Mouse (Mus musculus): ENCODE measurements around the gene Reps1. TPM values are rescaled to one million over a fixed set of nuclear protein-coding genes. Genes with fewer than 3 reads are reported as not detected.

Reps1 gene
- total and polyA plus RNA-seq, 2 experiments from 2014 or later = 13.3 to 64.3 TPM

DNA sequence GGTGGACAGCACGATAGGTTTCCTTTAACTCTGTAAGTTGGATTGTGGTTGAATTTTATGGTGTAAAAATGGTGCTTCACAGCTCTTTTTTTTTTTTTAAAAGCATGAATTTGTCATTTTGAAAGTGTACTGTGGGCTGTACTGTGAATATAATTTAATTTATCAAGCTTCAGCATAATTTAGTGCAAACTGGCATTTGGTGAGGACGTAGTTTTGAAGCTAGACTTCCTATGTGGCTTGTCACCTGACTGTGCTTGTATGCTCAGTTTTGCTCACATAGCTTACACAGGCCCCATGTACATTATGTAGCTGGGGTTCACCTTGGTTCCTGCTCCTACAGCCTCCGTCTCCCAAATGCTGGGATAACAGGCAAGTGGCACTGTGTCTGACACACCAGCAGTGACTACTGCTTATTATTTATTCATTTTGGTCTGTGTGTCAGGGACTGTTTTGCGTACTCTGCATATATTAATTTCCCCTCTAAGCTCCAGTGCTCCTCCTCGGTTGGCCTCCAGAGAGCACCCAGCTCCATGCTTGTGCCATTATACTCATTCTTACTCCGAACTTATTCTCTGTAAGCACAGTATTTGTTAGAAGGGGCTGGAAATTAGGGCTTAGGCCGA, 9.1 kb downstream of the Reps1 start:
- Histone ChIP-seq H3K27me3 (ENCODE audit: insufficient read depth, low read length) (no peaks in the 10 kb centered on the region), H3K4me1 (ENCODE audit: insufficient read depth) (no peaks in the 10 kb centered on the region), H3K9ac (no peak overlapping the region), H3K36me3 (ENCODE audit: insufficient read depth) (no peaks in the 10 kb centered on the region), H3K4me2 (ENCODE audit: low read depth) (no peak overlapping the region), H3K4me3 (ENCODE audit: low read depth, low read length) (no peak overlapping the region), H3K27ac (ENCODE audit: low read depth, low read length) (no peak overlapping the region), H3K9me3 (ENCODE audit: low read length) (no peaks in the 10 kb centered on the region)
- no peak for DNase-seq
- TF ChIP-seq CTCF (IDR thresholded peaks at IDR 0.05; ENCODE audit: low read depth) = no peak
- WGBS = 68% methylated on average over 7 of the region's 7 CpGs
- ATAC-seq = no peak

DNA sequence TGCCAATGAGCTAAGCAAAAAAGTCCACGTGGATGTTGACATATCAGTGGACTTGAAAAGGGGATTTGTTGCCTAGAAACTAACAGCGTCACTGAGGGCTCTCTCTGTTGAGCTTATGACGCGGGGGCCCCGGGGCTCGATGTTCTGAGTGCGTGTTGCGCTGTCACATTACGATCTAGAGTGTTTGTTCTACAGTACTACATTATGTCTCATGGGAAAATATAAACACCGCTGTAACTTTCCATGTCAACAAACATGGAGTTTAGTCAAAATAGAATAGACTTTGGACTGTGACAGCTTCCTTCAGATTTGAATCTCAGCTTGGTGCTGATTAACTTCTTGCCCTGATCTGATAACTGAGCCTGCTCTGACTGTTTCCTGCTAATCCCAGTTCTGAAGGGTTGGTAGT, 10.4 kb downstream of the Reps1 start:
- H3K27me3 ChIP-seq (ENCODE audit: insufficient read depth, low read length) = no peaks in the 10 kb centered on the region
- H3K36me3 ChIP-seq (ENCODE audit: insufficient read depth) = no peaks in the 10 kb centered on the region
- 72% methylated on average over 10 of the region's 10 CpGs for WGBS
- H3K27ac ChIP-seq (ENCODE audit: low read depth, low read length) = no peak overlapping the region
- ATAC-seq (no peak), DNase-seq (no peak)
- no peak for TF ChIP-seq CTCF (IDR thresholded peaks at IDR 0.05; ENCODE audit: low read depth)
- H3K9me3 ChIP-seq (ENCODE audit: low read length) = no peaks in the 10 kb centered on the region
- H3K9ac ChIP-seq = no peak overlapping the region
- no peak overlapping the region for H3K4me3 ChIP-seq (ENCODE audit: low read depth, low read length)
- H3K4me1 ChIP-seq (ENCODE audit: insufficient read depth) = no peaks in the 10 kb centered on the region
- no peak overlapping the region for H3K4me2 ChIP-seq (ENCODE audit: low read depth)

DNA sequence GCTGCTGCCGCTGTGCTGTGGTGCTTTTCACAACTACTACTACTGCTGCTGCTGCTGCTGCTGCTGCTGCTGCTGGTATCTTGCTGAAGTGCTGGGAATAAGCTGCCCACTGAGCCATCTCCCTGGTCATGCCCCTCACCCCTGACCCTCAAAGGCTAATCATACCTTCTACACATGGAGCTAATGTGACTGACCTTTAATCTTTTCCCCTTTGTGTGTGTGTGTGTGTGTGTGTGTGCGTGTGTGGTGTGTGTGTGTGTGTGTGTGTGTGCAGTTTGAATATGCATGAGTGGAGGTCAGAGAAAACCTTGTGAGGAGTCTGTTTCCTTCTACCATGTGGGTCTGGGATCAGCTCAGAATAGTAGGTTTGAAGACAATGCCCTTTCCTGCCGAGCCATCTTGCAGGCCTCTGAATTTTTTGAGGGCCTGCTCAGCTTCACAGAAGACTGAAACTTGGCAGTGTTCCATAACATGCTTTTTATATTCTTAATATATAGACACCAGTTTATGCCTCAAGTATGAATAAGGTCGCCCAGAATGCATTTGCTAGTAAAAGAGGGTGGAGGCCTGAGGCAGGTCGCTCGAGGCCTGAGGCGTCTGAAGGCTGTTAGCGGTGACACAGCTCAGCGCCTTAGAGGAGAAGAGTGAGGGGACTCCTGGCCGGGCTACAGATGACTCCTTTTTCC, 12.2 kb downstream of the Reps1 start:
- Histone ChIP-seq H3K27ac (ENCODE audit: low read depth, low read length) (no peak overlapping the region), H3K4me2 (ENCODE audit: low read depth) (no peak overlapping the region), H3K27me3 (ENCODE audit: insufficient read depth, low read length) (no peaks in the 10 kb centered on the region), H3K4me1 (ENCODE audit: insufficient read depth) (no peaks in the 10 kb centered on the region), H3K9me3 (ENCODE audit: low read length) (no peaks in the 10 kb centered on the region), H3K9ac (no peak overlapping the region), H3K4me3 (ENCODE audit: low read depth, low read length) (no peak overlapping the region), H3K36me3 (ENCODE audit: insufficient read depth) (no peaks in the 10 kb centered on the region)
- DNase-seq (no peak), ATAC-seq (no peak)
- 59% methylated on average over 10 of the region's 10 CpGs for WGBS
- TF ChIP-seq CTCF (IDR thresholded peaks at IDR 0.05; ENCODE audit: low read depth) = no peak

DNA sequence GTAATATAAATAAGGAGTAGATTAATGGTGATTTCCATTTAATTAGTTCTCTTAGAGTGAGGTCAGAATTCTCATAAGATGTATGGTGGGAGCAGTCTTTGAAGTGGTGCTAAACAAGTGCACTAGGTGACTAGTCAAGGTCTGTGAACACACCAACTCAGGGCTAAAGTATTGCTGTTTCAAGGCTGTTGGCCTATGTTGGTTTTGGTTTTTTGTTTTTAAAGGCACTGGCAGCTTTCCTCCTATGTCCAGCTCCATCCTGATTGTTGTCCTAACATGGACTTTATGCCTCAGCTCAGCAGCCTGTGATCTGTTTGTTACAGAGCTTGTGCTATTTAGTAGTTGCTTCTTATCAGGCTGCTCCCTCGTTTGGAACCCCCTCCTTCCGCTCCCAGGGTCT, 13.2 kb downstream of the Reps1 start:
- H3K27me3 ChIP-seq (ENCODE audit: insufficient read depth, low read length) = no peaks in the 10 kb centered on the region
- no peak overlapping the region for H3K27ac ChIP-seq (ENCODE audit: low read depth, low read length)
- H3K4me1 ChIP-seq (ENCODE audit: insufficient read depth) = no peaks in the 10 kb centered on the region
- ATAC-seq (no peak), DNase-seq (no peak)
- H3K9ac ChIP-seq = no peak overlapping the region
- H3K4me3 ChIP-seq (ENCODE audit: low read depth, low read length) = no peak overlapping the region
- no peaks in the 10 kb centered on the region for H3K36me3 ChIP-seq (ENCODE audit: insufficient read depth)
- H3K9me3 ChIP-seq (ENCODE audit: low read length) = no peaks in the 10 kb centered on the region
- 90% methylated on average over 2 of the region's 2 CpGs for WGBS
- no peak overlapping the region for H3K4me2 ChIP-seq (ENCODE audit: low read depth)
- no peak for TF ChIP-seq CTCF (IDR thresholded peaks at IDR 0.05; ENCODE audit: low read depth)

DNA sequence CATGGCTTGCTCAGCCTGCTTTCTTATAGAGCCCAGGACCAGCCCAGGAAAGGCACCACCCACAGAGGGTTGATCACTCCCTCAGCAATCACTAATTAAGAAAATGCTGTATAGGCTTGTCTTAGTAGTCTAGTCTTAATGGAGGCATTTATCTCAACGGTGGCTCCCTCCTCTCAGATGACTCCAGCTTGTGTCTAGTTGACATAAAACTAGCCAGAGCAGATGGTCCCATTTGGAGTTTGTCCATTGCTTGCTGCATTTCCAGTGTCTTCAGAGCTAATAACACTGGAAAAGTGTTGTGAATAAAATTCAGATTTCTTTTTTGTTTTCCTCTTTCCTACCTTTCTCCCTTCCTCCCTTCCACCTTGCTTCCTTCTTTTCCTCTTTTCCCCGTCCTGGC, 13.9 kb downstream of the Reps1 start:
- H3K4me3 ChIP-seq (ENCODE audit: low read depth, low read length) = no peak overlapping the region
- no peak for TF ChIP-seq CTCF (IDR thresholded peaks at IDR 0.05; ENCODE audit: low read depth)
- WGBS = 63% methylated on average over 2 of the region's 2 CpGs

DNA sequence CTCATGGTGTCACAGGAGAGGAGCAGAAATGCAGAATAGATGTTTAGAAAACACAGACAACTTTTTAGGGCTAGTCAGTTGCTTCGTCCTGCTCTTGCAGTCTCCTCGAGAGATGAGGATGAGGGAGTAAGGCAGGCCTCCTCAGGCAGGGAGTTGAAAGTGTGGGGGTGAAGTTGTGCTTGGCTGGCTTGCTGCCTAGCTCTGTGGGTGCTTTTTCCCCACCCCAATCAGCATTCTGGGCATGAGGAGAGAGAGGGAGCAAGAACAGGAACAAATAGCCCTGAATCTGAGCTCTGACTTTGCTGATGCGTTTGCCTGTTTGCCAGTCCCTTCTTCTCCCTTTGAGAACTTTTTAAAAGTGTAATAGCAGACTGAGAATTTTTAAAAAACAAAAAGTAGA, 14.5 kb downstream of the Reps1 start:
- Histone ChIP-seq H3K27ac (ENCODE audit: low read depth, low read length) (no peak overlapping the region), H3K9me3 (ENCODE audit: low read length) (no peaks in the 10 kb centered on the region), H3K36me3 (ENCODE audit: insufficient read depth) (no peaks in the 10 kb centered on the region), H3K27me3 (ENCODE audit: insufficient read depth, low read length) (no peaks in the 10 kb centered on the region), H3K4me3 (ENCODE audit: low read depth, low read length) (no peak overlapping the region), H3K4me2 (ENCODE audit: low read depth) (no peak overlapping the region), H3K4me1 (ENCODE audit: insufficient read depth) (no peaks in the 10 kb centered on the region), H3K9ac (no peak overlapping the region)
- ATAC-seq (0 out of 2 replicates have a peak, but pooled peaks have one; percentile 29), DNase-seq (peak; percentile 43)
- WGBS = 36% methylated on average over 3 of the region's 3 CpGs
- no peak for TF ChIP-seq CTCF (IDR thresholded peaks at IDR 0.05; ENCODE audit: low read depth)

More for the DNA sequence above, 13.9 kb downstream of the Reps1 start:
- no peak for ATAC-seq
- no peaks in the 10 kb centered on the region for H3K9me3 ChIP-seq (ENCODE audit: low read length)
- H3K27ac ChIP-seq (ENCODE audit: low read depth, low read length) = no peak overlapping the region
- H3K4me1 ChIP-seq (ENCODE audit: insufficient read depth) = no peaks in the 10 kb centered on the region
- H3K4me2 ChIP-seq (ENCODE audit: low read depth) = no peak overlapping the region
- H3K27me3 ChIP-seq (ENCODE audit: insufficient read depth, low read length) = no peaks in the 10 kb centered on the region
- H3K9ac ChIP-seq = no peak overlapping the region
- DNase-seq = no peak
- no peaks in the 10 kb centered on the region for H3K36me3 ChIP-seq (ENCODE audit: insufficient read depth)

DNA sequence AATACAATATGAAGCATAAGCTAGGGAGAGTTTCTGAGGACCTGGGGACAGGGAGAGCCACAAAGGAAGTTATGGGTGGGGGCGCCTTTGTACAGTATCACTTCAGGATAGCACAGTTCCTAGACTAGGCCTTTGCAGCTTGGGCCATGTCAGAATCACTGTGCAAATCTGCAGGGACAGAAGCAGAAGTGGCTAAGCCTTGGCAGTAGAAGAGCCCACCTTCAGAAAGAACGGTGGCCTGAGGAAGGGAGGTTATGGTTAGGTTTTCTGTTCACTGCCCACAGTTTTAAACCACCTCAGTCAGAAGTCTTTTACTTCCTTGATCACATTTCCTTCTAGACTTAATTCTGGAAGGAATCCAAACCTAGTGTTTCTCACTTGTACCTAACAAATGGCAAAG, 15.0 kb downstream of the Reps1 start:
- Histone ChIP-seq H3K36me3 (ENCODE audit: insufficient read depth) (no peaks in the 10 kb centered on the region), H3K4me3 (ENCODE audit: low read depth, low read length) (no peak overlapping the region), H3K9ac (no peak overlapping the region), H3K27ac (ENCODE audit: low read depth, low read length) (no peak overlapping the region), H3K9me3 (ENCODE audit: low read length) (no peaks in the 10 kb centered on the region), H3K27me3 (ENCODE audit: insufficient read depth, low read length) (no peaks in the 10 kb centered on the region), H3K4me2 (ENCODE audit: low read depth) (no peak overlapping the region), H3K4me1 (ENCODE audit: insufficient read depth) (no peaks in the 10 kb centered on the region)
- 84% methylated on average over 2 of the region's 2 CpGs for WGBS
- DNase-seq = no peak
- no peak for ATAC-seq
- no peak for TF ChIP-seq CTCF (IDR thresholded peaks at IDR 0.05; ENCODE audit: low read depth)
